Mouse (Mus musculus) spleen, postnatal 14 days (tissue): ENCODE results near the gene Gm4567.
"Not testable (repeated sequence)": the region's sequence is repeated elsewhere in the genome, so short reads cannot be mapped to it uniquely, and the experiment has no call there.

Experiments used
- DNase-seq, 2 experiments: peaks; one replicate each; pipeline ENCODE4 v3.0.0; 2021 to 2022; ENCODE audit warnings: low spot score in 2 of 2

Gene Gm4567

DNA sequence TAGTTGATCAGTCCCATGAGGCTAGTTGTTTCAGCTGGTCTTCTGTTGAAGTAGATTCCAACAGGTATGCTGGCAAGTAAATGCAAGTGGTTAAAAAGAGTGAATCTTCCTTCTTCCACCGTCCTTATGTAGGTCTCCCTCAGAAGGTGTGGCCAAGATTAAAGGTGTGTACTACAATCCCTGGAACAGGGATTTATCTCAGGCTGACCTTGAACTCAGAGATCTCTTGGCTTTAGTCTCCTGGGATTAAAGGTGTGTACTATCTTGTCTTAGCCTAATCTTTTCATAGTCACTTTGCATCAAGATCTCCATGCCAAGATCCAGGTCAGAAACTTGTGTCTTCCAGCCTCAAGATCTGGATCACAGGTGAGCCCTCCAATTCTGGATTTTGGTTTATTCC lies at the start of gene Gm4567:
Gm4567 (minus strand) TSS at position 101 of the 400 bp plus-strand sequence.
- not testable (repeated sequence) for DNase-seq

DNA sequence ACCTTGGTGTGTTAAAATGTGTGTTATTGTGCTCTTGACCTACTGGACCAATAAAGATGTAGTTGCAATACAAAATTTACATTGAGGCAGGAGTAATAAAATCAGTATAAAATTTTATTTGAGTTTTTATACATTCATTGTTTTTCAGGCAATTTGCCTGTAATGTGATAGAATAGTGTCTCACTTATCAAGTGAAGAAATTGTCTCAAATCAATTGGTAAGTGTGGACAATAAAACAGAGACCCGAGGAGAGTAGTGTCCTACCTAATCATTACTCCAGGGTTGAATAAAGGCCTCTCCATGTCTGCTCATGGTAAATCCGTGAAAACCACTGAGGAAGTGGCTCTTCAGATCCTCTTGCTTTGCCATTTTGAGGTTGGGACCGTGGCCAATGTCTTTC lies 41.9 kb upstream of the Gm4567 start, which contains the start of gene Vmn1r157:
Vmn1r157 (plus strand) TSS at position 301 of the 400 bp plus-strand sequence.
- not testable (repeated sequence) for DNase-seq

DNA sequence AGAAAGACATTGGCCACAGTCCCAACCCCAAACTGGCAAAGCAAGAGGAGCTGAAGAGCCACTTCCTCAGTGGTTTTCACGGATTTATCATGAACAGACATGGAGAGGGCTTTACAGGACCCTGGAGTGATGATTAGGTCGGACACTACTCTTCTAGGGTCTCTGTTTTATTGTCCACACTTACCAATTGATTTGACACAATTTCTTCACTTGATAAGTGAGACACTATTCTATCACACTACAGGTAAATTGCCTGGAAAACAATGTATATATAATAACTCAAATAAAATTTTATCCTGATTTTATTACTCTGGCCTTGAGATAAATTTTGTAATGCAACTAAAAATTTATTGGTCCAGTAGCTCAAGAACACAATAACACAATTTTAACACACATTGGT lies 27.3 kb downstream of the Gm4567 start, which contains the start of gene Gm8693:
Gm8693 (minus strand) TSS at position 101 of the 400 bp plus-strand sequence.
- DNase-seq, result not testable (repeated sequence)
